Mouse (Mus musculus) forebrain, embryonic 10.5 days (tissue): ENCODE measurements around the gene Pbrm1. TPM values are rescaled to one million over a fixed set of nuclear protein-coding genes. Genes with fewer than 3 reads are reported as not detected.

Source experiments
- DNase-seq: peaks from one replicate; pipeline ENCODE4 v3.0.0-alpha.2; 2017; ENCODE audit warnings: low spot score; ENCODE audit errors: extremely low spot score
- H3K27ac ChIP-seq: fragments of 300-500 bp; sonication (generic); 2 replicates; pipeline ENCODE4 v1.5.1; 2016; ENCODE audit warnings: mild to moderate bottlenecking
- H3K27me3 ChIP-seq: fragments of 300-500 bp; sonication (generic); 2 replicates; pipeline ENCODE4 v1.6.1; 2016; ENCODE audit warnings: mild to moderate bottlenecking; ENCODE audit not compliant: poor library complexity, severe bottlenecking
- H3K36me3 ChIP-seq: fragments of 300-500 bp; sonication (generic); replicated peaks from 2 replicates; pipeline ENCODE4 v1.6.1; 2016; ENCODE audit warnings: mild to moderate bottlenecking, moderate library complexity
- H3K4me1 ChIP-seq: fragments of 300-500 bp; sonication (generic); 2 replicates; pipeline ENCODE4 v1.6.1; 2016
- H3K4me3 ChIP-seq: fragments of 300-500 bp; sonication (generic); 2 replicates; pipeline ENCODE4 v1.5.1; 2016; ENCODE audit warnings: mild to moderate bottlenecking, moderate library complexity
- H3K9me3 ChIP-seq: fragments of 300-500 bp; sonication (generic); 2 replicates; pipeline ENCODE4 v1.6.1; 2016; ENCODE audit warnings: mild to moderate bottlenecking, moderate library complexity
- WGBS: fragments of 180-500 bp; shearing (Covaris S2); methylation state at CpG from one replicate; pipeline ENCODE4 v1.1.7; 2016; 5-methylcytosine and 5-hydroxymethylcytosine counted together
- polyA plus RNA-seq: library from polyadenylated mRNA; unstranded; fragments of >200 nt; fragmentation: Nextera tagmentation; extraction: Ambion mirVana; gene quantifications from 2 replicates; pipeline ENCODE4 v1.2.1, GENCODE M21; 2016

Pbrm1 gene
- polyA plus RNA-seq, 1 experiment from 2014 or later: 144 TPM

GRCm38 (mm10) chr14:31019331-31020205, 630 bp downstream of the Pbrm1 start:
- peaks cover 35% of the 10 kb centered on the region for H3K4me1 ChIP-seq
- peak overlapping the region; percentile 82 for H3K4me3 ChIP-seq
- DNase-seq: peak; percentile 75
- no peaks in the 10 kb centered on the region for H3K27me3 ChIP-seq
- 7% methylated on average over 51 of the region's 56 CpGs for WGBS
- H3K27ac ChIP-seq: peak overlapping the region; percentile 99
- H3K36me3 ChIP-seq: peaks cover 71% of the 10 kb centered on the region
- no peaks in the 10 kb centered on the region for H3K9me3 ChIP-seq

DNA sequence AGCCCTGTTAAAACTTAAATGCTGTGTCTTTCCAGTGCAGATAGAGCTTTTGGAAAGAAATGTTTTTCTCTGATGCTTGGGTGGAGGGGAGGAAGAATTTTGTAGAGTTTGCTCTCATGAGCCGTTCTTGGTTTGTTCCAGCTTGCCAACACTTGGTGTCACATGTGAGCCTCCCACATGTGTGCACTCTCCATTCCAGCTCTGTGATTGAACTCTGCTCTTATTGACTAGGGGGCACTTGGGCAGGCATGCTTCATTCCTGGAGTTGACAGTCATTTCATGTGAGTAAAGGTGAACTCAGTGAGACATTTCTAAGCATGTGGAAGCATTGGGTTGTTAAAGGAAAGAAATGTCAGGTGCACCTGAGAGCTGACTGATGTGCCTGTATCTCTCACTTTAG, 3.6 kb downstream of the Pbrm1 start:
- peaks cover 71% of the 10 kb centered on the region for H3K36me3 ChIP-seq
- no peaks in the 10 kb centered on the region for H3K9me3 ChIP-seq
- no peak for DNase-seq
- H3K27ac ChIP-seq: no peak overlapping the region
- H3K4me1 ChIP-seq: peaks cover 22% of the 10 kb centered on the region
- H3K27me3 ChIP-seq: no peaks in the 10 kb centered on the region
- 76% methylated on average over 1 of the region's 1 CpGs for WGBS
- H3K4me3 ChIP-seq: no peak overlapping the region

- Histone ChIP-seq H3K4me1 (peaks cover 6% of the 10 kb centered on the region), H3K27ac (no peak overlapping the region), H3K4me3 (no peak overlapping the region), H3K27me3 (no peaks in the 10 kb centered on the region), H3K9me3 (no peaks in the 10 kb centered on the region), H3K36me3 (peaks cover 94% of the 10 kb centered on the region)
- DNase-seq: no peak
- WGBS: 80% methylated on average over 3 of the region's 3 CpGs
These were observed 6.8 kb downstream of the Pbrm1 start for GRCm38 (mm10) chr14:31025785-31026184.

DNA sequence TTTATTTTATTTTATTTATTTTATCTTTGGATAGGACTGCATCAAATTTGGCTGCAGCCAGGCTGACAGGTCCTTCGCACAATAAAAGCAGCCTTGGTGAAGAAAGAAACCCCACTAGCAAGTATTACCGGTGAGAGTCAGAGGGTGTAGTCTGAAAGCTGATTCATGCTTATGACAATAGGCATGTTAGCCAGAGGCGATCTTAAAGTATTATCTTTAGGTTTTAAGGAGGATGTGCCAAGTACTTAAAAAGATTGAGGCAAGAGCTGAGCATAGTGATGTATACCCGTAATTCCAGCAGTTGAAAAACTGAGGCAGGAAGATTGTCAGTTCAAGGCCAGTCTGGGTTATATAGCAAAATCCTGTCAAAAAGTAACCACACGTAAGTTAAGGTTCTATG, 26.4 kb downstream of the Pbrm1 start:
- H3K36me3 ChIP-seq: peaks cover 97% of the 10 kb centered on the region
- no peak for DNase-seq
- 93% methylated on average over 5 of the region's 5 CpGs for WGBS

DNA sequence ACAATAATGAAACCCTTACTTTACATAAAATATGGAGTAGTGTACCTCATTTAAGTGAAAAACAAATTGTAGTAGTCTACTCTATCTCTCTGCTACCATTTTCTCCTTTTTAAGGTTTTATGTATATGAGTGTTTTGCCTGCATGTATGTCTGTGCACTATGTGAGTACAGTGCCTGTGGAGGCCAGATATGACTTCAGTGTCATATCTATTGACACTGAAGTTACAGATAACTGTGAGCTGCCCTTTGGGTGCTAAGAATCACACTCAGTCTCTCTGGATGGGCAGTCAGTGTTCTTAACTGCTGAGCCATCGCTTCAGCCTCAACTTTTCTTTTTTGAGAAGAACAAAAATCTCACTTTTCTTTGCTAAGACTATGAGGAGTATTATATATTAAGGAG, 26.9 kb downstream of the Pbrm1 start:
- H3K4me1 ChIP-seq: no peaks in the 10 kb centered on the region
- no peak overlapping the region for H3K27ac ChIP-seq
- no peaks in the 10 kb centered on the region for H3K27me3 ChIP-seq
- H3K36me3 ChIP-seq: peaks cover 97% of the 10 kb centered on the region
- H3K4me3 ChIP-seq: no peak overlapping the region
- DNase-seq: no peak
- no peaks in the 10 kb centered on the region for H3K9me3 ChIP-seq
- 89% methylated on average over 1 of the region's 1 CpGs for WGBS

More for the DNA sequence above, 26.4 kb downstream of the Pbrm1 start:
- H3K4me3 ChIP-seq: no peak overlapping the region
- H3K9me3 ChIP-seq: no peaks in the 10 kb centered on the region
- H3K27me3 ChIP-seq: no peaks in the 10 kb centered on the region
- H3K4me1 ChIP-seq: no peaks in the 10 kb centered on the region
- no peak overlapping the region for H3K27ac ChIP-seq

DNA sequence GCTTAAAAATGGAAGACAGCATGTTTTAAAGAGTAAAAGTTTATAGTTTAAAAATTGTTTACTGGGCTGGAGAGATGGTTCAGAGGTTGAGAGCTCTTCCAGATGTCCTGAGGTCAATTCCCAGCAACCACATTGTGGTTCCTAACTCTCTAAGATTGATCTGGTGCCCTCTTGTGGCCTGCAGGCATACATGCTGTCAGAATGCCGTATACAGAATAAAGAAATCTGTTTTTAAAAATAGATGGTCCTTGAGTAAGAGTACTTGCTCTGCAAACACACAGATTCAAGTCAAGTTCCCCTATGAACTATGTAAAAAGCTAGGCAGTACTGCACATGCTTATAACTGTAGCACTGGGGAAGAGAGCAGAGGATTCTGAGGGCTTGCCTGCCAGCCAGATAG, 43.3 kb downstream of the Pbrm1 start:
- WGBS: 78% methylated on average over 1 of the region's 1 CpGs
- no peaks in the 10 kb centered on the region for H3K27me3 ChIP-seq
- no peak overlapping the region for H3K4me3 ChIP-seq
- DNase-seq: no peak
- H3K9me3 ChIP-seq: no peaks in the 10 kb centered on the region
- no peaks in the 10 kb centered on the region for H3K4me1 ChIP-seq
- no peak overlapping the region for H3K27ac ChIP-seq
- H3K36me3 ChIP-seq: peaks cover 96% of the 10 kb centered on the region

DNA sequence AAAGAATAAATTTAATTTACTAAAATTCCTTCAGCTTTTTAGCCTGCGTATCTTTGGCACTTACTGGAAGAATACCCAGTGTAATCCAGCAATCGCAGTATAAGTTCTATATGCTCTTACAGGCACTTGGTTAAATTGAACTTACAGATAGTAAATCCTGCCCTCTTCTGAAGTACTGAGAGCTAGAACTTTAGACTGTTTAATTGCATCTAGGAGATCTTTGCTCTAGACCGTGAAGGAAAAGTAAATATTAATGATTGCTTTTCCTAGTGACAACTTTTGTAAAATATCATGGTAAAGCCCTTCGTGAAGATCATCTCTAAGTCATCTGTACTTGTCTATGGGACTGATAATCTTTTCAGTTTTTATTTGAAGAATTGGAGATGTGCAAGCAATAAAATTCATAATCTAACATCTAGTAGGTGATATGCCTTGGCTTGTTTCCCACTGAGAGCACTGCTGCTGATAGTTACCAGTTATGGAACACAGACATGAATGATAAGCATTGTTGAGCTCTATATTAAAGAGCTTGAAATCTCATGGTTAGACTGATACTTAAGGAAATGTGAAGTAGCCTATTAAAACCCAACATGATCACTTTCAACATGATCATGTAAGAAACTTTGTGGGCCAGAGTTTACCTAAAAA, 50.3 kb downstream of the Pbrm1 start:
- H3K27me3 ChIP-seq: no peaks in the 10 kb centered on the region
- WGBS: 96% methylated on average over 4 of the region's 4 CpGs
- no peaks in the 10 kb centered on the region for H3K4me1 ChIP-seq
- peaks cover 96% of the 10 kb centered on the region for H3K36me3 ChIP-seq
- no peaks in the 10 kb centered on the region for H3K9me3 ChIP-seq
- H3K4me3 ChIP-seq: no peak overlapping the region
- H3K27ac ChIP-seq: no peak overlapping the region
- no peak for DNase-seq

DNA sequence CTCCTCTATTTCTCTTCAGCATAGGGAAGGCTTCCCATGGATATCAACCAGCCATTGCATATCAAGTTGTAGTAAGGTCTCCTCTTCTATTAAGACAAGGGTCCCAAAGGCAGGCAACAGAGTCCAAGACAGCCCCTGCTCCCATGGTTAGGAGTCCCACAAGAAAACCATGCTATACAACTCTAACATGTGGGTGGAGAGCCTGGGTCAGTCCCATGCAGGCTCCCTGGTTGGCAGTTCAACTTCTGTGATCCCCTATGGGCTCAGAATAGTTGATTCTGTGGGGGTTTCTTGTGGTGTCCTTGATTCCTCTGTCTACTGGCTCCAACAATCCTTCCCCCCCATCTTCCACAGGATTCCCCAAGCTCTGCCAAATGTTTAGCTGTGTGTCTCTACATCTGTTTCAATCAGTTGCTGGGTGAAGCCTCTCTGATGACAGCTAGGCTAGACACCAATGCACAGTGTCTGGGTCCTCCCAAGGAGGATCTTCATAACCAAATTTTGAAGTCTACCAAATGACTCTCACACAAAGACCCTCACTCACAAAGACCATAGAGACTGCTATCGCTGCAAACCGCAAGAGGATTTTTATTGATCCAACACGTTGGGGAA, 59.8 kb downstream of the Pbrm1 start:
- Histone ChIP-seq H3K27me3 (no peaks in the 10 kb centered on the region), H3K36me3 (peaks cover 97% of the 10 kb centered on the region), H3K9me3 (no peaks in the 10 kb centered on the region), H3K27ac (0 out of 2 replicates have a peak overlapping the region, but pooled peaks have one; percentile 4), H3K4me3 (no peak overlapping the region), H3K4me1 (no peaks in the 10 kb centered on the region)
- WGBS: 94% methylated on average over 3 of the region's 3 CpGs
- no peak for DNase-seq

- Histone ChIP-seq H3K4me3 (no peak overlapping the region), H3K27ac (0 out of 2 replicates have a peak overlapping the region, but pooled peaks have one; percentile 4), H3K4me1 (no peaks in the 10 kb centered on the region), H3K27me3 (no peaks in the 10 kb centered on the region), H3K36me3 (peaks cover 97% of the 10 kb centered on the region), H3K9me3 (no peaks in the 10 kb centered on the region)
- DNase-seq: no peak
- 94% methylated on average over 3 of the region's 3 CpGs for WGBS
These were observed 60.5 kb downstream of the Pbrm1 start for GRCm38 (mm10) chr14:31079313-31080028.

DNA sequence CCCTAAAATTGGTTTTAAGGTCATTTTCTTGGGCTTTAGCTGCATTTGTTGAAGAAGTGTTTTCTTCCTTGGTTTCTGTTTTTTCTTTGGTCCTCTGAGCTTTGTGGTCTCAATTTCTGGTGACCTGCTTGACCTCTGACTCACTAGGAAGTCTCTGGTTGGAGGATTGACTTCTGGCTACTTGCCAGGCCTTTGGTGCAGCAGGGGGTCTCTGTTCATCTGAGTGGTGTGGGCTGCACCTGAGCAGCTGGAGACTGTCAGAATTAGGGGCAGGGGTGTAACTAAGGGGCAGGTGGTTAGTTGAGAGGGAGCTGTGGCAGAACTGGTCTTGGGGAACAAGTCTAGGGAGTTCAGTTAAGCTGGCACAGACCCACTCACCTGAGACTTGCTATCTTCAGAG, 62.2 kb downstream of the Pbrm1 start:
- no peak overlapping the region for H3K4me3 ChIP-seq
- DNase-seq: no peak
- H3K9me3 ChIP-seq: no peaks in the 10 kb centered on the region
- no peak overlapping the region for H3K27ac ChIP-seq
- H3K4me1 ChIP-seq: no peaks in the 10 kb centered on the region
- peaks cover 97% of the 10 kb centered on the region for H3K36me3 ChIP-seq
- H3K27me3 ChIP-seq: no peaks in the 10 kb centered on the region

DNA sequence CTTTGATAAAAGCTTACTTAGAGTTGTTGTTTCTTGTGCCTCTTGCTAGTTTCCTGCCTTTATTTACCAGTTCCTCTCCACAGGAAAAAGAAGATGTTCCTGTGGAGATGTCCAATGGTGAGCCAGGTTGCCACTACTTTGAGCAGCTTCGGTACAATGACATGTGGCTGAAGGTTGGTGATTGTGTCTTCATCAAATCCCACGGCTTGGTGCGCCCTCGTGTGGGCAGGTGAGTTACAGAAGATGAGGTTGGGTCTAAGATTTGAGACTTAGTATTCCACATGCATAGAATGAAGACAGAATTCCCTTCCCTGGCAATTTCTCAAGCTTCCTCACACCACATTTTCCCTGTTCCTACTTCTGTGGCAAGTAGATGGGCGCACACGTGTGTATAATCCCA, 68.5 kb downstream of the Pbrm1 start:
- H3K27ac ChIP-seq: no peak overlapping the region
- WGBS: 88% methylated on average over 6 of the region's 6 CpGs
- no peaks in the 10 kb centered on the region for H3K27me3 ChIP-seq
- H3K4me3 ChIP-seq: no peak overlapping the region
- H3K36me3 ChIP-seq: peaks cover 99% of the 10 kb centered on the region
- no peaks in the 10 kb centered on the region for H3K4me1 ChIP-seq
- no peaks in the 10 kb centered on the region for H3K9me3 ChIP-seq
- no peak for DNase-seq

- no peak for DNase-seq
- Histone ChIP-seq H3K4me3 (no peak overlapping the region), H3K4me1 (no peaks in the 10 kb centered on the region), H3K36me3 (peaks cover 99% of the 10 kb centered on the region), H3K27ac (no peak overlapping the region), H3K9me3 (no peaks in the 10 kb centered on the region), H3K27me3 (no peaks in the 10 kb centered on the region)
- 97% methylated on average over 2 of the region's 2 CpGs for WGBS
These were observed 69.6 kb downstream of the Pbrm1 start for GRCm38 (mm10) chr14:31088515-31088914.
